Mouse (Mus musculus): ENCODE data around the gene Parp3. TPM values are rescaled to one million over a fixed set of nuclear protein-coding genes. Genes with fewer than 3 reads are reported as not detected.

Parp3 gene
- polyA plus RNA-seq, 1 experiment from 2014 or later: 3.5 TPM

Other genes starting within 250 kb of the Parp3 start
- 124 and 132 TPM in 2 replicates for gene Alas1, start 228.3 kb downstream of the Parp3 start, polyA plus RNA-seq (2015; fragmentation: Nextera tagmentation; extraction: Ambion mirVana)
- 29.5 and 32.0 TPM in 2 replicates for gene Poc1a, start 195.9 kb downstream of the Parp3 start, polyA plus RNA-seq (2015; fragmentation: Nextera tagmentation; extraction: Ambion mirVana)
- gene Dusp7, start 108.3 kb downstream of the Parp3 start, polyA plus RNA-seq (2015; fragmentation: Nextera tagmentation; extraction: Ambion mirVana): 16.5 and 17.5 TPM in 2 replicates
- 988 and 1,033 TPM in 2 replicates for gene Rpl29, start 47.5 kb downstream of the Parp3 start, polyA plus RNA-seq (2015; fragmentation: Nextera tagmentation; extraction: Ambion mirVana)
- 31.6 and 32.6 TPM in 2 replicates for gene Acy1, start 38.6 kb downstream of the Parp3 start, polyA plus RNA-seq (2015; fragmentation: Nextera tagmentation; extraction: Ambion mirVana)
- gene Abhd14b, start 29.5 kb downstream of the Parp3 start, polyA plus RNA-seq (2015; fragmentation: Nextera tagmentation; extraction: Ambion mirVana): 12.8 and 15.3 TPM in 2 replicates
- 52.5 and 53.2 TPM in 2 replicates for gene Abhd14a, start 29.3 kb downstream of the Parp3 start, polyA plus RNA-seq (2015; fragmentation: Nextera tagmentation; extraction: Ambion mirVana)
- 80.6 and 87.8 TPM in 2 replicates for gene Pcbp4, start 23.7 kb downstream of the Parp3 start, polyA plus RNA-seq (2015; fragmentation: Nextera tagmentation; extraction: Ambion mirVana)
- 0.07 and 0.20 TPM in 2 replicates for gene Gpr62, start 11.0 kb downstream of the Parp3 start, polyA plus RNA-seq (2015; fragmentation: Nextera tagmentation; extraction: Ambion mirVana)
- 48.7 and 50.7 TPM in 2 replicates for gene Rrp9, start 986 bp downstream of the Parp3 start, polyA plus RNA-seq (2015; fragmentation: Nextera tagmentation; extraction: Ambion mirVana)
- not detected in 2 replicates for gene Iqcf1, start 23.0 kb upstream of the Parp3 start, polyA plus RNA-seq (2015; fragmentation: Nextera tagmentation; extraction: Ambion mirVana)
- gene Iqcf5, start 37.6 kb upstream of the Parp3 start, polyA plus RNA-seq (2015; fragmentation: Nextera tagmentation; extraction: Ambion mirVana): not detected in 2 replicates
- gene Iqcf3, start 84.7 kb upstream of the Parp3 start, polyA plus RNA-seq (2015; fragmentation: Nextera tagmentation; extraction: Ambion mirVana): not detected in 2 replicates
- gene Iqcf4, start 94.0 kb upstream of the Parp3 start, polyA plus RNA-seq (2015; fragmentation: Nextera tagmentation; extraction: Ambion mirVana): not detected in 2 replicates
- not detected in 2 replicates for gene Iqcf6, start 149.6 kb upstream of the Parp3 start, polyA plus RNA-seq (2015; fragmentation: Nextera tagmentation; extraction: Ambion mirVana)
- gene Grm2, start 179.1 kb upstream of the Parp3 start, polyA plus RNA-seq (2015; fragmentation: Nextera tagmentation; extraction: Ambion mirVana): 0.25 TPM in 1 of 2 replicates, not detected in the other
- 42.5 and 44.6 TPM in 2 replicates for gene Tex264, start 209.0 kb upstream of the Parp3 start, polyA plus RNA-seq (2015; fragmentation: Nextera tagmentation; extraction: Ambion mirVana)